Mouse (Mus musculus) hindbrain, embryonic 14.5 days (tissue): ENCODE measurements around the gene Gsn. TPM values are rescaled to one million over a fixed set of nuclear protein-coding genes. Genes with fewer than 3 reads are reported as not detected.

Source experiments
- ATAC-seq: fragments of 200-750 bp; cut with Nextera tagmentation; 2 replicates; pipeline ENCODE4 v1.8.0; 2017; ENCODE audit warnings: moderate number of reproducible peaks, mild to moderate bottlenecking, moderate TSS enrichment, moderate library complexity; ENCODE audit not compliant: low FRiP score
- DNase-seq: peaks from one replicate; pipeline ENCODE4 v3.0.0-alpha.2; 2015; ENCODE audit warnings: low spot score
- H3K27ac ChIP-seq: fragments of 300-500 bp; sonication (generic); 2 replicates; pipeline ENCODE4 v1.5.1; 2014; ENCODE audit warnings: mild to moderate bottlenecking, moderate library complexity
- H3K27me3 ChIP-seq: fragments of 300-500 bp; sonication (generic); 2 replicates; pipeline ENCODE4 v1.6.1; 2014; ENCODE audit warnings: mild to moderate bottlenecking, low read length, mixed read lengths; ENCODE audit not compliant: control insufficient read depth, insufficient read depth
- H3K36me3 ChIP-seq: fragments of 300-500 bp; sonication (generic); replicated peaks from 2 replicates; pipeline ENCODE4 v1.6.1; 2014; ENCODE audit not compliant: control insufficient read depth, insufficient read depth
- H3K4me1 ChIP-seq: fragments of 300-500 bp; sonication (generic); replicated peaks from 2 replicates; pipeline ENCODE4 v1.6.1; 2014; ENCODE audit warnings: antibody characterized with exemption, low read length, mixed read lengths; ENCODE audit not compliant: control insufficient read depth, insufficient read depth
- H3K4me2 ChIP-seq: fragments of 300-500 bp; sonication (generic); replicated peaks from 2 replicates; pipeline ENCODE4 v1.6.1; 2014; ENCODE audit warnings: mild to moderate bottlenecking, moderate library complexity
- H3K4me3 ChIP-seq: fragments of 300-500 bp; sonication (generic); replicated peaks from 2 replicates; pipeline ENCODE4 v1.5.1; 2014; ENCODE audit warnings: mild to moderate bottlenecking, low read length
- H3K9ac ChIP-seq: fragments of 300-500 bp; sonication (generic); 2 replicates; pipeline ENCODE4 v1.6.1; 2014
- H3K9me3 ChIP-seq: fragments of 300-500 bp; sonication (generic); 2 replicates; pipeline ENCODE4 v1.6.1; 2016; ENCODE audit warnings: low read length; ENCODE audit not compliant: control insufficient read depth
- WGBS: fragments of 180-500 bp; shearing (Covaris S2); extraction: QIAGEN DNeasy Blood & Tissue Kit; methylation state at CpG from one replicate; pipeline ENCODE4 v1.1.7; 2014; 5-methylcytosine and 5-hydroxymethylcytosine counted together
- polyA plus RNA-seq: library from polyadenylated mRNA; unstranded; fragments of >200 nt; fragmentation: Nextera tagmentation; extraction: Ambion mirVana; gene quantifications from 2 replicates; pipeline ENCODE4 v1.2.1, GENCODE M21; 2014

Gsn gene
- polyA plus RNA-seq, 1 experiment from 2014 or later = 31.4 TPM

- no peak for DNase-seq
- Histone ChIP-seq H3K36me3 (no peaks in the 10 kb centered on the region), H3K27ac (no peak overlapping the region), H3K4me1 (no peaks in the 10 kb centered on the region), H3K9me3 (no peaks in the 10 kb centered on the region), H3K4me3 (no peak overlapping the region), H3K27me3 (no peaks in the 10 kb centered on the region), H3K4me2 (no peak overlapping the region), H3K9ac (no peak overlapping the region)
- no peak for ATAC-seq
- WGBS = 88% methylated on average over 13 of the region's 13 CpGs
Observed at GRCm38 (mm10) chr2:35302049-35302885, 46.1 kb downstream of the Gsn start.

GRCm38 (mm10) chr2:35308166-35308565, 52.0 kb downstream of the Gsn start:
- no peaks in the 10 kb centered on the region for H3K4me1 ChIP-seq
- H3K27me3 ChIP-seq = no peaks in the 10 kb centered on the region
- no peak for DNase-seq
- H3K4me2 ChIP-seq = no peak overlapping the region
- H3K27ac ChIP-seq = no peak overlapping the region
- no peaks in the 10 kb centered on the region for H3K9me3 ChIP-seq
- WGBS = 79% methylated on average over 1 of the region's 1 CpGs
- no peak overlapping the region for H3K9ac ChIP-seq
- no peak overlapping the region for H3K4me3 ChIP-seq
- no peaks in the 10 kb centered on the region for H3K36me3 ChIP-seq
- ATAC-seq = no peak

GRCm38 (mm10) chr2:35309906-35310493, 53.8 kb downstream of the Gsn start:
- Histone ChIP-seq H3K9ac (no peak overlapping the region), H3K27me3 (no peaks in the 10 kb centered on the region), H3K27ac (no peak overlapping the region), H3K4me1 (no peaks in the 10 kb centered on the region), H3K9me3 (no peaks in the 10 kb centered on the region), H3K4me2 (no peak overlapping the region), H3K36me3 (no peaks in the 10 kb centered on the region), H3K4me3 (no peak overlapping the region)
- DNase-seq (no peak), ATAC-seq (no peak)
- WGBS = 92% methylated on average over 4 of the region's 4 CpGs

GRCm38 (mm10) chr2:35314300-35314699, 58.1 kb downstream of the Gsn start:
- DNase-seq = no peak
- no peak overlapping the region for H3K4me3 ChIP-seq
- ATAC-seq = no peak
- no peak overlapping the region for H3K4me2 ChIP-seq
- H3K4me1 ChIP-seq = no peaks in the 10 kb centered on the region
- H3K9ac ChIP-seq = no peak overlapping the region
- no peaks in the 10 kb centered on the region for H3K36me3 ChIP-seq
- no peaks in the 10 kb centered on the region for H3K9me3 ChIP-seq
- H3K27me3 ChIP-seq = no peaks in the 10 kb centered on the region
- H3K27ac ChIP-seq = no peak overlapping the region
- WGBS = 44% methylated on average over 3 of the region's 3 CpGs

GRCm38 (mm10) chr2:35317604-35318003, 61.4 kb downstream of the Gsn start:
- Histone ChIP-seq H3K4me2 (no peak overlapping the region), H3K9me3 (no peaks in the 10 kb centered on the region), H3K9ac (no peak overlapping the region), H3K4me1 (peaks cover 10% of the 10 kb centered on the region), H3K4me3 (no peak overlapping the region), H3K27me3 (no peaks in the 10 kb centered on the region), H3K27ac (no peak overlapping the region), H3K36me3 (no peaks in the 10 kb centered on the region)
- DNase-seq (no peak), ATAC-seq (no peak)
- 78% methylated on average over 4 of the region's 4 CpGs for WGBS

- no peak overlapping the region for H3K4me2 ChIP-seq
- no peak for ATAC-seq
- 89% methylated on average over 12 of the region's 12 CpGs for WGBS
Observed at GRCm38 (mm10) chr2:35318405-35318804, 62.2 kb downstream of the Gsn start.

GRCm38 (mm10) chr2:35320399-35320798, 64.2 kb downstream of the Gsn start:
- no peak overlapping the region for H3K9ac ChIP-seq
- 92% methylated on average over 15 of the region's 15 CpGs for WGBS
- no peak overlapping the region for H3K4me3 ChIP-seq
- H3K27ac ChIP-seq = no peak overlapping the region
- H3K4me1 ChIP-seq = peaks cover 10% of the 10 kb centered on the region
- no peaks in the 10 kb centered on the region for H3K9me3 ChIP-seq
- H3K4me2 ChIP-seq = no peak overlapping the region
- ATAC-seq (no peak), DNase-seq (no peak)
- no peaks in the 10 kb centered on the region for H3K27me3 ChIP-seq
- H3K36me3 ChIP-seq = no peaks in the 10 kb centered on the region

More at GRCm38 (mm10) chr2:35318405-35318804, 62.2 kb downstream of the Gsn start:
- Histone ChIP-seq H3K9ac (no peak overlapping the region), H3K4me3 (no peak overlapping the region), H3K4me1 (peaks cover 10% of the 10 kb centered on the region), H3K36me3 (no peaks in the 10 kb centered on the region), H3K9me3 (no peaks in the 10 kb centered on the region), H3K27me3 (no peaks in the 10 kb centered on the region), H3K27ac (no peak overlapping the region)
- DNase-seq = no peak

GRCm38 (mm10) chr2:35322404-35323164, 66.4 kb downstream of the Gsn start:
- ATAC-seq = peak; percentile 64
- Histone ChIP-seq H3K27ac (peak overlapping the region; percentile 22), H3K9ac (no peak overlapping the region), H3K4me3 (no peak overlapping the region), H3K9me3 (no peaks in the 10 kb centered on the region), H3K36me3 (no peaks in the 10 kb centered on the region), H3K27me3 (no peaks in the 10 kb centered on the region), H3K4me1 (peaks cover 10% of the 10 kb centered on the region), H3K4me2 (no peak overlapping the region)
- DNase-seq = peak; percentile 38
- WGBS = 58% methylated on average over 10 of the region's 10 CpGs

- Histone ChIP-seq H3K4me1 (peaks cover 6% of the 10 kb centered on the region), H3K9me3 (no peaks in the 10 kb centered on the region), H3K9ac (no peak overlapping the region), H3K4me2 (no peak overlapping the region), H3K4me3 (no peak overlapping the region), H3K36me3 (no peaks in the 10 kb centered on the region), H3K27me3 (no peaks in the 10 kb centered on the region), H3K27ac (no peak overlapping the region)
- 71% methylated on average over 10 of the region's 10 CpGs for WGBS
- no peak for DNase-seq
- no peak for ATAC-seq
Observed at GRCm38 (mm10) chr2:35325930-35326329, 69.8 kb downstream of the Gsn start.
